Mouse (Mus musculus) CD4-positive helper T cell, adult 2 months (primary cell): ENCODE results near the gene Sec11a.

ENCODE experiments used
- DNase-seq: peaks from one replicate; pipeline ENCODE4 v3.0.0-alpha.2; 2012; ENCODE audit warnings: low read depth, missing footprints, low spot score

The Sec11a gene

DNA sequence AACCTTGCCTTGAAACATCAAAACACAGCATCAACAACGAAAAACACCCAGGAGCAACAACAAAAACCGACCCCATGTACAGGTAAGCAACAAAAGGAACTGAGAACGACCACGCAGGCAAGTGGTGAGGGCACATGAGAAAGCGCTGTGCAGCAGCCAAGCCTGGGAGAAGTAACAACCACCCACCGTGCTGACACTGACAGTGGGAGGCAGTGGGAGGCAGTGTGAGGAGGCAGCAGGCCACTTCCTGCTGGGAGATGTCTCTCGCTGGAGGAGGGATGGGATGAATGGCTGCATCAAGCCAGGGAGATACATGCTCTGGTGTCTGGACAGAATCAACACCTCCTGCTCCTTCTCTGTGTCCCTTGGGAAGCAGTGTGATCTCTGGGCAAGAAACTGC, 50.4 kb downstream of the Sec11a start:
- DNase-seq, result no peak

GRCm38 (mm10) chr7:80894815-80895519, 52.6 kb downstream of the Sec11a start:
- no peak for DNase-seq

GRCm38 (mm10) chr7:80894196-80894595, 53.4 kb downstream of the Sec11a start:
- DNase-seq, result no peak

- DNase-seq, result no peak
These were observed 53.8 kb downstream of the Sec11a start for GRCm38 (mm10) chr7:80893753-80894129.

GRCm38 (mm10) chr7:80893086-80893752, 54.4 kb downstream of the Sec11a start:
- DNase-seq, result no peak

- DNase-seq, result peak; percentile 83
These were observed 57.7 kb downstream of the Sec11a start for GRCm38 (mm10) chr7:80889841-80890241.

GRCm38 (mm10) chr7:80889021-80889511, 58.5 kb downstream of the Sec11a start:
- peak; percentile 64 for DNase-seq

GRCm38 (mm10) chr7:80888595-80888994, 59.0 kb downstream of the Sec11a start:
- DNase-seq, result no peak

DNA sequence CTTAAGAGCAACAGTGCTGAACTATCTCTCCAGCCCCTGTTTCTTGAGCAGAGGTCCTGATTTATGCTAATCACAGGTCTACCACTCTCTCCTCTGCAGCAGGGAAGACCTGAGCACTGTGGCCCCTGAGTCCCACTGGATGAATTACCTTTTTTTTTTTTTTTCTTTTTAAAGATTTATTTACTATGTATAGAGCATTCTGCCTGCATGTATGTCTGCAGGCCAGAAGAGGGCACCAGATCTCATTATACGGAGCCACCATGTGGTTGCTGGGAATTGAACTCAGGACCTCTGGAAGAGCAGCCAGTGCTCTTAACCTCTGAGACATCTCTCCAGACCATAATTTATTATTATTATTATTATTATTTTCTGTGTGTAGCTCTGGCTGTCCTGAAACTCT, 61.9 kb downstream of the Sec11a start:
- DNase-seq, result peak; percentile 59

DNA sequence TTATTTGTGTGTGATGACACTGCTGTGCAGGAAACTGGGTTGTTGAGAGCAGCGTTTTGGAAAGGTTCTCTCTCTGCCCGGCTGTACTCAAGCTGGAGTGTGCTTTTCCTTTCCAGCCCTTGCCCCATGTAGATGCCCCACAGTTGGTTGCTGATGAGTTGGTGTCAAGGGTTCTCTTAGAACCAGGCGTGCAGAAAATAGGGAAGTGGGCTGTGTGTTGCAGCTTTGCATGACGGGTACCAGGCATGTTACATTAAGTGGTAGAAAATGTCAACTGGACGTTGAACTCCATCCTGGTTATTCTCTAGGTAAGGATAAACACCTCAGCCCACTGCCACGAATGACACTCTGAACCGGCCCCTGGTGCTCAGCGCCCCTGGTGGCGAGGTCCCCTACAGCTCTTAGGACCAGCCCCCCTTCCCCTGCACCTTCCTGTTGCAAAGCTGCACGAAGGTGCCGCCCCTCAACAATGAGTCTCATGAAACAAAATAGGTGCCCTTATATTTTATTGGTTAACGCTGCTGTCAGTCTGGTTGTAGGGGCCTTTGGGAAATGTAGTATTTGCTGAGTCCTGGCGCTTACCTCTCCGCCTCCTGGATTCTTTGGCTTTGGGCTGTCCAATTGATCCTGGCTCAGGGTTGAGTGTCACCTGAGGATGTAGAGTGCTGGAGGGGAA, 64.6 kb downstream of the Sec11a start:
- peak; percentile 90 for DNase-seq

GRCm38 (mm10) chr7:80875727-80876126, 71.9 kb downstream of the Sec11a start:
- no peak for DNase-seq

DNA sequence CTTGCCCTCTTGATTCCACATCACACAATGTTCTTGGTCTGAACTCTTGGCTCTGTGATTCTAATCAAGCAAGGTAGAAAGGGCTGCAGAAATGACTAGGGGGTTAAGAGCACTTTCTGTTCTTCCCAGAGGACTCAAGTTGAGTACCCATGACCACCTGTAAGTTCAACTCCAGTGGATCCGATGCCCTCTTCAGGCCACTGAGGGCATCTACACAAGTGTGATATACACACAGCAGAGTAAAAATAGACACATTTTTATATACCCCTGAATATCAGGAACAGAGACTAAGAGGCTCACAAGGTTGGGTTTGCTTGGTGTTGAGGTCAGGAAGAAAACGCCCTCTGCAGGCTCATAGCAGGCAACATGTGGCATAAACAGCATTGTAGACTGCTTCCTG, 73.9 kb downstream of the Sec11a start:
- DNase-seq, result no peak

- no peak for DNase-seq
These were observed 74.5 kb downstream of the Sec11a start for GRCm38 (mm10) chr7:80873038-80873437.

DNA sequence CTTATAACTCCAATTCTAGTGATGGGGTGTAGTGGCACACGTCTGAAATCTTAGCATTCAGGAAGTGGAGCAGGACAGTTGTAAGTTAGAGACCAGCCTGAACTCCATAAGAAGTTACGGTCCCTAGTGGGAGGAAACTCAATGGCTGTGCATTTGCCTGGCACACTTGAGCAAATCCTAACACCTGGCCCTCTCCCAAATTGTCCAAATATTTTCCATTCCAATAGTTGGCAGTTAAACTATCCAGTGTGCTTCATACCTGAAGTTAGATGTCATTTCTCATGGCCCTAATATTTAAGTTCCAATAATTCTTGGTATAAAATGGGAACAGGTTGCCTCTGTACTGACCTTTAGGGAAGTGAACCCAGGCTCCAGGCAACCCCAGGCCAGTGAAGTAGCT, 78.9 kb downstream of the Sec11a start:
- no peak for DNase-seq

- no peak for DNase-seq
These were observed 80.9 kb downstream of the Sec11a start for GRCm38 (mm10) chr7:80866514-80867147.

DNA sequence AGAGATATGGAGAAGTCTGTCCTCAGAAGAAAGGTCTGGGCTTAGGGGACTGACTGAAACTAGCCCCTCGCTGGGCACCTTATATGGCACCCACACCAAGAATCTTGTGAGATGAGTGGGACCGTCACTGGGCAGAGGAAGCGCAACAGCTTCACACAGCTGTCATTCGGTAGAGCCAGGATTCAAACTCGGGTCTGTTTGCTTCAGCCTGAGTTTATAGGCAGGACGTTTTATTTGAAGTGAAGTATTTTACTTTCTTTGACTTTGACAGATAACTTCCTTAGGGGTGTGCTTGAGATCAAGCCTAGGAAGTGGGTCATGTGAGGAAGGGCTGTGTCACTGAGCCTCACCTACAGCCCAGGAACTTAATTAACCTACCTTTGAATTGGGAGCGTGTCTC, 82.1 kb downstream of the Sec11a start:
- peak; percentile 63 for DNase-seq

DNA sequence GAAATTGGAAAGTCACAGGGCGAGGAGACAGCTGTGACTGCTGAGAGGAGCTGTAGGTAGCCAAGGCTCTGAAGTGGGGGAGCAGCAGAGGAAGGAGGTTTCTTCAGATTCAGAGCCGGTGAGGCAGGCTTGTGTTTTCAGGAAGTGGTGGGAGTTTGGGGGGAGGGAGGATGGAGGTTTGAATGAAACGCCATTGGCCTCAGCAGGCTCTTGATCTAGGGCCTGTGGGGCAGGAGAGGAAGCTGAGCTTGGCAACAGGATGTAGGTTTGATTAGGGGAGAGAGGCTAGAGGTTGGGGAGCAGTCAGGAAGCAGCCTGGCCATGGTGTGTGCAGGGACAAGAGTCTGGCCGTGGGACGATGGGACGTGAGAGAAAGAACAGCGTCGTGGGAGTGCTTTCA, 82.7 kb downstream of the Sec11a start:
- DNase-seq, result peak; percentile 91

- DNase-seq, result peak; percentile 58
These were observed 83.4 kb downstream of the Sec11a start for GRCm38 (mm10) chr7:80864151-80864550.

DNA sequence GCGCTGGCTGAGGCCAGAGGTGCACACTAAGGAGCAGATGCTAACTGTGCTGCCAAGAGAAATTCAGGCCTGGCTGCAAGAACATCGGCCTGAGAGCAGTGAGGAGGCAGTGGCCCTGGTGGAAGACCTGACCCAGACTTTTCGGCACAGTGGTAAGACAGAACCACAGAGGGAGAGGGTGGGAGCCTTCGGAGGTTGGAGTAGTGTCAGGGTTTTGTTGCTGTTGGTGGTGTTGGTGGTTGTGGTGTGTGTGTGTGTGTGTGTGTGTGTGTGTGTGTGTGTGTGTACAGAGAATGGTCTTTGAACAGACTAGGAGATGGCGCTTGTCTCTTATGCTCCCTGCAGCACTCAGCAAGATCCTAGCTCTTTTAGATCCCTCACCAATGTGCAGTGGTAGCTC, 84.1 kb downstream of the Sec11a start:
- DNase-seq, result peak; percentile 51

DNA sequence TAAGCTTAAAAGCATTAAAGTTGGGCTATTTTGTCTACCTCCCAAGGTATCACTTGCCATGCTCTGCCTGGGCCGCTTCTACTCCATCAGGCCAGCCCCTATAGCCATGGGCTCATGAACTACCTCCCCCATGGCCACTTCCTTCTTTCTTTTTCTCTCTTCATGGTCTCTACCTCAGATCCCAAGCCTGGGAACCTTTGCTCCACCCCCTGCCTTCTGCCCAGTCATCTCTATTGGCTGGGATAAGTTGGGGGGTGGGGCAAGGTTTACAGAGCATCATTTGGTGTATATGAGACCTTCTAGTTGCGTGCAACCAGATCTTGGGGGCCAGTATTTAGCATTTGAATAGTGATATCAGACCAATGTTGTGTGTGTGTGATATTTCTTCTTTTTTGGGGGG, 85.1 kb downstream of the Sec11a start:
- DNase-seq, result peak; percentile 60

GRCm38 (mm10) chr7:80860729-80861274, 86.8 kb downstream of the Sec11a start, which contains the start of gene Zscan2:
TSS of gene Zscan2 (plus strand) at chr7:80860920.
- peak; percentile 94 for DNase-seq

- peak; percentile 88 for DNase-seq
These were observed 87.4 kb downstream of the Sec11a start for GRCm38 (mm10) chr7:80860227-80860626.
